Mouse (Mus musculus) liver, embryonic 14.5 days (tissue): ENCODE measurements around the gene Polr2h.

ENCODE experiments used
- CTCF ChIP-seq: IDR thresholded peaks from 2 replicates; pipeline ENCODE4 v1.5.1; 2016; ENCODE audit warnings: antibody characterized with exemption, low read depth, control low read depth
- EP300 ChIP-seq: IDR thresholded peaks from 2 replicates; pipeline ENCODE4 v1.6.1; 2016; ENCODE audit warnings: antibody characterized with exemption, low read depth

- TF ChIP-seq CTCF (no peak), EP300 (no peak)
Measured at GRCm38 (mm10) chr16:20692241-20692965, 25.1 kb upstream of the Polr2h start.
